Mouse (Mus musculus) activated CD4-positive, CD25-positive, alpha-beta regulatory T cell, adult 4 months (primary cell): ENCODE results near the gene Tmem211. TPM values are rescaled to one million over a fixed set of nuclear protein-coding genes. Genes with fewer than 3 reads are reported as not detected.

Experiments
- ATAC-seq: one replicate; pipeline ENCODE4 v1.8.0; 2017
- polyA plus RNA-seq, 2 experiments: library from polyadenylated mRNA; unstranded; fragments of 100-300 nt; shearing (Covaris generic); gene quantifications; one replicate each; pipeline ENCODE4 v1.2.1; 2017

The Tmem211 gene
- polyA plus RNA-seq, 2 experiments from 2014 or later, result not detected

DNA sequence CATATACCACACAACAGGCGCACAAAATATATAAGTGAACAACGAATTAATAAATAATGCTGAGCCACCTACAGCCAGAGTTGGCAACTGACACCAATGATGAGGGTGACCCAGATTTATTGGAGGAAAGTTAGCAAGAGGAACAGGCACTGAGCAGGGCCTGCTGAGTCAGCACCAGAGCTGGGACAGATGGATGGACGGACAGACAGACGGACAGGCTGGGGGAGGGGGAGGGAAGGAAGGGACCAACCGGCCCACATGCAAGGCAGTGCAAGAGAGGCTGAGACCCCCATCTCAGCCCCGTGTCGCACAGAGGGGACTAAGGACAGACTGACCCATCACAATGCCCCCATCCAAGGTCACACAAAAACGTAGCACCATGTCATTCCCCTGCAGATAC lies 12.7 kb upstream of the Tmem211 start:
- no peak for ATAC-seq

DNA sequence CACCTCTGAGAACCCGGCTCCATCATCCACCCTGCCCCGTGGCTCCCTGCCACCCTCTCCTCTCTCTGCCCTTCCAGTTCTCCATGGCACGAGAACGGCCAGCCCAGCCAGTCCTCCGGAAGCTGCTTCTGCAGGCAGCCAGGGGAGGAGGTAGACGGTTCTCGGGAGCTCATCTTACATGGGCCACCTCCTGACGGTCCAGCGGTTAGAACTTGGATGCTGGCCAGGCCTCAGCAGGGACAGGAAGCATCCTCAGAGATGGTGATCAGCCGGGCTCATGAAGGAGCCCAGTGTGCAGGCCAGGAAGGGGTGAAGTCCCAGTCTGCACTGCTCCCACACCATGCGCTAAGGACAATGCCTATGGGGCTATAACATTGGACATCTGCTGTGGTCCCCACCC lies 12.3 kb upstream of the Tmem211 start:
- no peak for ATAC-seq

DNA sequence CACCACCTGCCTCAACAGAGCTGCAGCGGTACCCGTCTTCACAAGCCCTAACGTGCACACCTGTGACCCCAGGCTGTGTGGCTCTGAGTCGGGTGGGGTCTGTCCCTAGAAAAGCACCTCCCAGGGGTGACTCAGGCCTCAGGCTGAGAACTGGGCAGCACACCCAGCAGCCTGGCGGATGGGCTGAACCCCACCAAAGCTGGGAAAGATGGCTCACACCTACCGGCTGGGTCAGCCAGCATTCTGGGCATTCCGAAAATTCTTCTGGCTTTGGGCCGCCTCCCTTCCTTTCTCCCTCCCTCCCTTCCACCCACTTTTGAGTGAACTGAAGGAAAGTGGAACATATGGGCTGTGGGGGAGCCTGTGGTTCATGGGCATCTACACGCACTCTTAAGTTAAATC lies 11.1 kb upstream of the Tmem211 start:
- ATAC-seq, result no peak

DNA sequence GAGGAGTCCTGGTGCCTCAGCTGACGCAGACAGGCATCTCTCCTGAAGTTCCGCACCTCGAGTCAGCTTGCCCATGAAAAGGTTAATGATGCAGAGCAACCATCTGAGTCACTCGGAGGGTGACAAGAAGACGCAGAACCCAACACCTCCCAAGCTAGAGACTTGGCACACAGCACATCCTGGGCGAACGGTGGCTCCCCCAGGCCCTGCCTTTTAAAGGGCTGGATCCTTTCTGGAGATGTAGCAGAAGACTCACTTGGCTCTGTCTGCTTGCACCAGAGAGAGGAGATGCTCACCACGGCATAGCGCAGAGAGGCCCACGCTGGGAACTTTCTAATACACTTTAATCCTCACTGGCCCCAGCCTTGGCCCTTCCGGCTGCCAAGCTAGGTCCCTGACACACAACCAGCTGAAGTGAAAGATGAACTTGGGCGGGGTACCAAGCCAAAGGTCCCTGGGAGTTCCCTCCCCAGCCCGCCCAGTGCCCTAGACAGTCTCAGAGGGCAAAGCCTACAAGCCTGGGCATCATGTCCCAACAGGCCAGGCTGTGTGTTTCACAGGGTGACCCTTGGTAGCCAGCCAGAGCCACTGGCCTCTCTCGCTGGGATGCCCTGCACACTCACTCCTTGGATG lies 10.3 kb upstream of the Tmem211 start:
- no peak for ATAC-seq

DNA sequence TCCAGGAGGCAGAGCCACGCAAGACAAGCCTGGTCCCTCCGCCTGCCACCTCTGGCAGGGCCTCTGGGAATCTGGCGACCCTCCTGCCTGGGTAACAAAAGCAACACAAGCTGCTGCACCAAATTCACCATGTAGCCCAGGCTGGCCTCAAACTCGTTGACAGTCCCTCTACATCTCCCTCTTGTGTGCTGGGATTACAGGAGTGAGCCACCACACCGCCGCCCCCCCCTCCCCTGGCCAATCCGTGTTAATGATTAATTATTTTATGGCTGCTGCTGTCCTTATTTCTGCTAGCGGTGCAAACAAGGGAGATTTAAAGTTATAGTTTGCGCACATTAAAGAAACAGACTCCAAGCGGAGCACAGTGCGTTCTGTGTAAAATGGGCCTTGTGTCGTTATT lies 9.6 kb upstream of the Tmem211 start:
- no peak for ATAC-seq

DNA sequence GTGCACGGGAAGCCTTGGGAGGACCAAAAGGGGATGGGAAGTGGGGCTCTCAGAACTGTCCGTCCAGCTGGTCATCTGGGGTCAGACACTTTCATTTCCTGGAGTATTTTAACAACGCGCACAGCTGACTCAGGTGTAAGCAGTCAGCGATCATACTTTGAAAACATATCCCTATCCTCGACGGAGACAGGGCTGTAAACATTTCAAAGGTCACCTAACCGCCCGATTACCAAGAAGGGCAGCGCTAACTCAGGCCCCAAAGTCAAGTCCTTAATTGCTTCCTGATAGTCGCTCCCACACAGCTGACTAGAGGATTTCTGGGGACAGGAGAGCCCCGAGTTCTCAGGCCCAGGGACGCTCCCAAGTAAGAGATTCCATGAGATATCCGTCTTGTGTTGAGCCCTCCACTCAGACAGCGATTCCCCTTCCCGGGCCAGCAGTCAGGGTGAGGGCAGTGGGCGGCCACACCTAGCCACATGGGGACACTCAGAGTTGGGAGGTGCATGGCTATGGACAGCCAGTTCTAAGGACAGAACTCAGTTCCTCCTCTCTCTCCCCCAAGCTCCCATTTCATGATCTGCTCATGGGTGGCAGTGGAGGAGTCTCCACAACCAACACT lies 8.0 kb upstream of the Tmem211 start:
- ATAC-seq, result no peak

DNA sequence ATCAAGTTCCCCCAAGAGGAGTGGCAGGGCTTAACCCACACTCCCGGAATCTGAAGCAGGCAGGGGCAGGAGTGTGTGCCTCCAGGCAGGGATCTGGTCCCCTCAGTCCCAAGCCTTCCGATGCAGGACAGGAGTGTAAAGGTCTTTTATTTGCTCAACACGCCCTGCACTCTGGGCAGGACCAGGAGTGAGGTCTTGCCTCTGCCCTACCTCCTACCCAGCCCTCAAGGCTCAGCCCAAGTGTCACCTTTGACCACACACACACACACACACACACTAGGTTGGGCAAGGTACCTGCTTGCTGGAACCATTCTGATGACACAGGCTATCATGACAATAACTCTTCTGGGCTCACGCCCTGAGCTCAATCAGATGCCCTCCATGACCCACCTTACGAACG lies 7.3 kb upstream of the Tmem211 start:
- ATAC-seq, result no peak

DNA sequence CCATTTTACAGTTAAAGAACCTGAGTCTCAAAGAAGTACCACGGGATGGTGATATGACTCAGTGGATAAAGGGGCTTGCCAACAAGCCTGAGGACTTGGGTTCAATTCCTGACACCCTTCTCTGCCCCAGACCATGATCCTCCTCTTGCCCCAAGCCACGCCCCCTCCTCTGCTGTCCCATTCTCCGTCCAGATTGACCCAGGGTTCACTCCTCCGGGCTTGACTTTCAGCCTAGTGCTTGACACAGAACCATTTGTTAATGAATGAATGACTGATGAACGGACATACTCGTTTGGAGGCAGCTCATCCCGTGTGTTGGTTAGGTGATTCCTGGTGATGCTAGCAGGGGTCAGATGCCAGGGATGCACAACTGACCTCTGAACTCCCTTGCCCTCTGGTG lies 6.8 kb upstream of the Tmem211 start:
- ATAC-seq, result no peak

DNA sequence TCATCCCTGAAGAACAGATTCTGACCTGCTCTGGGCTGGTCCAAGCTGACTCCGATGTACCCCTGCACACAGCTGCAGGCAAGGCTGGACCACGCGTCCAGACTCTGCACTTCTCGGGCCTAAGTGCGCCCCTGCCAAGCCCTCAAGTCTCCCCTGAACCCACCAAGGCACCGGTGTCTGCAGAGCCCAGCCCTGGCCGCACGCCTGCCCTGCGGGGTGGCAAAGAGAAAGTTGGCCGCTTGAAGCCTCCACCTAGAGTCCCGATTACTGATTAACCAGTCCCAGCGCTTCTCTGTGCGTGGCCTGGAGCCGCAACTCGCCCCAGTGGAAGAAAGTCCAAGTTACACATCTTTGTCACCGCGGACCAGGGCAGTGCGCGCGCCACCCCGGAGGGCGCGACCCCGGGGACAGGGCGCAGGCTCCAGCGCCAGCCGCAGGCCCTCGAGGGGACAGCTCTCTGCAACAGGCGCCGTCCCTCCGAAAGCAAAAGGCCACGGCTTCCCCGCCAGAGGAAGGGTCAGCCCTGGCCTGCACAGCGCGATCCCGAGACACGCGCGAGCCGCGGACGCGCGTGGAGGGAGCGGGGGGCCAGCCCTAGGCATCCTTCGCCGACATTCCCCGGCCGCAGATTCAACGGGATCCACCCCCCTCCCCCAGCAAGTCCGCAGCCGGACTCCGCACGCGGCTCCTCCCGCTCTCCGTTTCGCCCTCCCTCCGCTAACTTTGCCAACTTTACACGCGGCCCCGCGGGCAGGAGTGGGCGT lies 6.1 kb upstream of the Tmem211 start:
- no peak for ATAC-seq

DNA sequence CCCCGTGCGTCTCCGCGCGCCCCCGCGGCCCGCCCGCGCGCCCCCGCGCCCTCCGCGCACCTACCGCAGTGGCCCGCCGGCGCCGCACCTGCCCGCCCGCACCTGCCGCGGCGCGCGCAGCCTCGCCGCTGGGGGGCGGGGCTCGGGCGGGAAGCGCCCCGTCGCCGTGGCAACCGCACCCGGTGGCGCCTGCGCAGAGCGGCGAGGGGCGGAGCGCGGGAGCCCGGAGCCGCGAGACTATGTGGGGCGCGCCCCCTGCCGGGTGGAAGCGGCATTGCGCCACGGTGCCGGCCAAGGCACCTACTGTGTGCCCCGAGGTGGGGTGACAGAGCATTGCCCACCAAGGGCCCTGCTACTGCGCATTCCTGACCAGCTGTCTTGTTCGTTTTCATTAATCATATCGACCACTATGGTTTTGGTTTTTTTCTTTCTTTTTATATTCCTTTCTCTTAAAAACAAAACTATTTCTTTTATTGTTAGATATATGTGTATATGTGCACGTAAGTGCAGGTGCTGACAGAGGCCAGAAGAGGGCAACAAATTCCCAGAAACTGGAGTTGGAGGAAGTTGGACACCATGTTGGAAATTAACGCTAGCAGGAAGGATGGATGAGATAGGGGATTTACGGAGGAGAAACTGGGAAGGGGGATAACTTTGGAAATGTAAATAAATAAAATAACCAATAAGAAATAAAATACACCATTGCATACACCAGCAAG lies 5.4 kb upstream of the Tmem211 start, which contains the start of gene 2900026A02Rik:
Gene 2900026A02Rik, minus strand, starts transcription at position 90 of the 719 bp plus-strand sequence.
- no peak for ATAC-seq

DNA sequence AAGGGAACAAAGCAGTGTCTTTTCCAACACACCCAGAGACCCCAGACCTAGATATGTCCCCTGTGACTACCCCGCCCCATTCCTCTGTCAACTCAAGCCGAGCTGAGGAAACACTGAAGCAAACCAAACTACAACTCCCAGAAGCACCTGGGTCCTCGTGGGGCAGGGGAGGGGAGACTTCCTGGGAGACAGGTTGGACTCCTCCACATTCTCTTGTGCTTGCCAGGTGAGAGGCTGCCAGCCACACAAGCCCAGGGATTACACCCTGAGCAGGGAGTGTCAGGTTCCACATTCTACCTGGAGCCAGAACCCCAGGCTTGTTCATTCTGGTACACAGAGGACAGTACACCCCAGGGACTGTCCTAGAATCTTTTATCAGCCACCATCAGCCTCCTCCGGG lies 2.8 kb upstream of the Tmem211 start:
- no peak for ATAC-seq

DNA sequence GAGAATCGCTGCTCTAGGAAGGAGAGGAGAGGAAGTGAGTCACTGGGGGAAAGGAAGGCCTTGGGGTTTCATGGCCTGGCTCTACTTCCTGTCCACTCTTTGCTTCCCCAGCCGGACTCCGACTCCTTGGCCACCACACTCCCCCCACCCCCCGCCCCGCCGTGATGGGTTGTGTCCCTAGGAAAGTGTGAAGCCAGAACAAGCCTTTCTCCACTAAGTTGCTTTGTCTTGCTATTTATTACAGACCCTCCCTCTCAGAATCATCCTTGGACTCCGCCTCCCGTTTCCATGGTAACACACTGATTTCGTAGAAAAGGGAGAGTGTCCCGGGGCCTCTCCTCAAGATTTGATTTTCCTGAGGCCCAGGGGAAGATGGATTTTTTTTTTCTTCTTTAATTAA lies 1.4 kb upstream of the Tmem211 start:
- no peak for ATAC-seq

DNA sequence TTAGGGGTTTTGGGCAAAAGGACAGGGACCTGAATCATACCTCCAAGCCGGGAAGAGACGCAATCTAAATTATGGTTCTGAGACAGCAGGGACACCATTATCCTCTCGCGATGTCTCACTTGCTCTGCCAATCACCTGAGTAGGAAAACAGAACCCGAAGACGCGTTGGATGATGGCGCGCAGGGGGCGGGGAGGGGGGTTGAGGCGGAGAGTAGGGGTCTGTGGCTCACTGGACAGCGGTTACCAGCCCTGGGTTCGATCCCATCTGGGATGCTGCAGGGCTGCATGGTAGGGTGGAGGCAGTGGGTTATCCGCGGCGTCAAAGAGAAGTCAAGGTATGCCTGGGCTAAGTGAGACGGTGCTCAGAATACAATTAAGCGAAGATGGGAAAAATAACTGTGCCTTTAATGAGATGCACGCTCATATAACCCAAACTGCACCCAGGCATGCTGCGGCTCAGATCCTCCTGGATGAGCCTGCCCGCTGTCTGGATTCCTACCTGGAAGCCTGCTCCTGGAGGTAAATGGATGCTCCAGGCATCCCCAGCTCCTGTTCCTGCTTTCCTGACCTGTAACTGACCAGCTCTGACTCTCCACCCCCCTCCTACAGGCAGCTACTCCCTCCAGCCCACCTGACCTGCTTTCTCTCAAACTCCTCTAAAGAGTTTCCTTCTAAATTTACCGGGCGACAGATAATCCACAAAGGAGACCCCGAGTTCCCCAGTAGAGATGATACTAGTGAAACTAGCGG lies 848 bp upstream of the Tmem211 start:
- no peak for ATAC-seq

DNA sequence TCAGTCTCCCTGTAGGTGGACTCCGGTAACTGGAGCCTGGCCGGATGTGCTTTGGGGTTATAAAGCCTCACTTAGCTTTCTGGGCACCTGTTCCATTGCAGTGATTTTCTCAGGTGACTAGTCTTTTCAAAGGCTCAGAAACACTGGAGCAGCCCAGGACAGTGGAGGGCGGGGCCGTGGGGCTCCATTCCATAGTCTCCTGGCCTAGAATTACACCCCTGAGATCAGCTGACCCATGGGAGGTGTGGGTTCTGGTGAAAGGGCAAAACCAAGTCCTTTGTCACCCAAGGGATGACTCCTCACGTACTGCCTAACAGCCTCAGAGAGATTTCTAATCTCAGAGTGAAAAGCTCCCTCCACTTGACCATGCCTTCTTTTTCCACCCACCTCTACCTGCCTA lies 3.5 kb downstream of the Tmem211 start:
- ATAC-seq, result no peak

DNA sequence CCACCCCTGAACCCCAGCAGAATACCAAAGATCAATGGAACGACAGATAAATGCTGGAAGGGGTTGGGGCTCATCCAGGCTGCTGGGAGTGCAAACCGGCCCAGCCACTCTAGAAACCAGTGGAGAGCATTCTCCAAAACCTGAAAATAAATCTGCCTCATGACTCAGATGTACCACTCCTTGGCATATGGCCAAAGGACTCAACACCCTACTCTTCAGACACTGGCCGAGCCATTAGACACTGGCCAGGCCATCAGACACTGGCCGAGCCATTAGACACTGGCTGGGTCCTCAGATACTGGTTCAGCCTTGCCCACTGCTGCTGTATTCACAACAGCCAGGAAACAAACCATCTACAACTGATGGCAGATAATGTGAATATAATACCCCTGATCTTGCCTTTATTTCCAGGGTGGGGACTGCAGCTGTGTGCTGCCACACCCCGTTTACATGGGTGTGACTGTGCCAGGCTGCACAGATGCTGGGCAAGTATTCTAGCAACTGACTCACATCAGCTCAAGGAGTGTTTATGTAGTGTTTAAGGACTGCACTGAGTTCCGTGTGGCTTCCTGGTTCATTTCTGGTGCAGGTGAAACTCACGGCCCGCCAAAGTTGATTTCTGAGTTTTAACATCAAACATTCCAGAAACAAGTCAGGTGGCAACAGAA lies 22.7 kb downstream of the Tmem211 start:
- no peak for ATAC-seq

DNA sequence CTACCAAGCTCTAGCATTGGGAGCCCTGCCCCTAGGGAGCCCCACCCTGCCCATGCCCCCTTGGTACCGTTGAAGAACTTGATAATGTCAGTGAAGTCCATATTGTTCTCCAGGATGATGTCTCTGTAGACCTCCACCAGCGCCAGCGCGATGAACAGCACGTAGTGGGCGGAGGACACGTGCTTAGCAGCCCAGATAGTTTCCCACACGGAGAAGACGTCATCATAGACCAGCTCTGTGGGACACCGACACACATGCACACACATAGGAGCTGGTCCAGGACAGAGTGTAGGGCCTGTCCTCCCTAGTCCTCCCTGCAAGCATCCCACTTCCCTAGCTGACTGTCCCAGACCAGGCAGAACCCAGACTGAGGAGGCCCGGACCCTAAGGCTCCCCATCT lies 24.1 kb downstream of the Tmem211 start:
- ATAC-seq, result no peak

DNA sequence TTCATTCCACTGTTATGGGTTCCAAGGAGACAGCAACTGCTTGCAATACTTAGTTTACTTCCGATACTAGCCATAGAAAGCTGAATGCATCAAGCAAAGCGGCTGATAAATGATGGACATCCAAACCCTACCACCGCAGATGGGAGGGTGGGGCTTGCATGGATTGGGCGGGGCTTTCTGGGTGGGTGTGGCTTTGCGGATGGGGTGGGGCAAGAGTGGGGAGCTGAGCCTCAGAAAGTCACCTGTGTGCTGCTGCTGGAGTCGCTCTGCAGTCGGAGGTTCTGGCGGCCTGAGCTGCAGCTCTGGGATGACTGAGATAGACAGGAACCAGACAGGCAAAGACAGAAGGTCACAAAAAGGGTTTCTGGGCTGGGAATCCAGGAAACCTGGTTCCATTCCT lies 38.9 kb downstream of the Tmem211 start:
- ATAC-seq, result no peak

DNA sequence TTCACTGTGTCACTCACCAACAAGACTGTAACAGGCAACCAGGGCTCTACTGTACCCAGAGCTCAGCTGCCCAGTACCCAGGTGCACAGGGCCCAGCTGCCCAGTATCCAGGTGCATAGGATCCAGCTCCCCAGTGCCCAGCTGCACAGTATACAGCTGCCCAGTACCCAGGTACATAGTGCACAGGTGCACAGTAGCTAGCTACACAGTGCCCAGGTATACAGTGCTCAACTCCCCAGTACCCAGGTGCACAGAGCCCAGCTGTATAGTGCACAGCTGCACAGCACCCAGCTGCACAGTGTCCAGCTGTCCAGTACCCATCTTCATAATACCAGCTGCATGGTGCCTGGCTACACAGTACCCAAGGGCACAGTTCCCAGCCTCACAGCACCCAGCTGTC lies 41.5 kb downstream of the Tmem211 start:
- ATAC-seq, result no peak

DNA sequence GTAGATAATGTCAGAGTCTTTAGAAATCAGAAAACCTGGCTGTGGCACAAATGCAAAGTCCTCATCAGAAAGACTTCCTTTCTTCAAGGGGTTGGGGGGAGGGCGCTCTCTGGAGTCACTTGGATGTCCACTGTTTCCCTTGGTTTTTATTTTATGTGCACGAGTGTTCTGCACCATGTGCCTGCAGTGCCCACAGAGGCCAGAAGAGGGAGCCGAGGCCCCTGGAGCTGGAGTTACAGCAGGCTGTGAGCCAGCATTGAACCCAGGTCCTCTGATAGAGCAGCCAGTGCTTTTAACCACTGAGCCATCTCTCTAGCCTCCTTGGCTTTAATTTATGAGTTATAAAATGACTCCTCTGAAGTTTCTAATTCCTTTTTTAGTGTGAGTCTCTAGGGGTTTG lies 43.3 kb downstream of the Tmem211 start:
- ATAC-seq, result no peak

DNA sequence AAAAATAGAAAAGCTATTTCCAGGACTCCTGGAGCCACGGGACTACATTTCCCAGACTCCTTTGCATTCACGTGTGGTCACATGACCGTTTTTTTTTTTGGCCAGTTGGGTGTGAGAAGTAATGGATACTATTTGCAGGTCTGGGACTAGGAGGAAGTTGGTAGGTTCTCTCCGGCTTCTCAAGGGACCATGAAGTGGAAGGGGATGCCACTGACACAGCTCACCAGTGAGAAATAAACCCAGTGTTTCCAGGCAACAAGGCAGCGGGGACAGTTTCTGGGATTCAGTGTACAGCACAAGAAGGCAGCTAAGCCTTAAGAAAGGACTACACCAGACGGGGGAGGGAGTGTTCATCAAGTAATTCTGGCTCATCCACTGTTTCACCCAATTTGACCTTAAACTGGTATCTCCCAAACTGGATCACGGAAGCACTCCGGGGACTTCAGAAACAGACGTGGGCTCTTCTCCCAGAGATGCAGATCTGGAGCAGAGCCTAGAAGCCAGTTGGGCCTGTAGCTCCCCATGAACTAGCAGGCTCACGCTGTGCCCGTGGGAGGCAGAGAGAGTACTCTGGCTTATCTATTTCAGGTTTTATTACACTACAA lies 44.6 kb downstream of the Tmem211 start:
- ATAC-seq, result no peak

DNA sequence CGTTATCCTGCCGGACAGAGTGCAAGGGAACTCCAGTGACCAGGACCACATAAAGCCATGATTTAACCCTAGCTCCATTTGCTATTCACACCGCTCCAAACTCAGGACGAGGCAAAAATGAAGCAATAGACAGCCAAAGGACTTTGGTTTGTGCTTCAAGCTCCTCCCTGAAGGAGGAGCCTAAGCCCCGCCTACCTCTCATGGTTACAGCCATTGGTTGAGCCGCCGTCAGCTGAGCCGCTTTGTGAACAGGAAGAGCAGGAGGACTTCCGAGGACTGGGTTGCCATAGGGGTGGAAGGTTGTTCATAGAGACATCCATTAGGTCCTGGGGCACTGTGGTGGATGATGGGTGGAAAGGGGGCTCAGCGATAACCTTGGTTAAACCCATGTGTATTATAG lies 49.1 kb downstream of the Tmem211 start:
- ATAC-seq, result no peak
